Mouse (Mus musculus) kidney, adult 2 months (tissue): ENCODE data around the gene Pknox2.

Experiments used
- CTCF ChIP-seq: fragments of 200-500 bp; conservative IDR thresholded peaks from 2 replicates; pipeline ENCODE4 v1.5.1; 2011; ENCODE audit warnings: low read depth, mild to moderate bottlenecking, control low read depth, low read length, moderate library complexity, mixed read lengths; ENCODE audit not compliant: insufficient read depth, insufficient read length
- POLR2A ChIP-seq: fragments of 200-500 bp; IDR thresholded peaks from one replicate; pipeline ENCODE4 v1.6.1; 2011; ENCODE audit warnings: low read depth, low read length, control low read depth

GRCm38 (mm10) chr9:37177551-37177950 is 30.3 kb upstream of the Pknox2 start:
- TF ChIP-seq CTCF (no peak), POLR2A (no peak)
